In the genomic region with DNA sequence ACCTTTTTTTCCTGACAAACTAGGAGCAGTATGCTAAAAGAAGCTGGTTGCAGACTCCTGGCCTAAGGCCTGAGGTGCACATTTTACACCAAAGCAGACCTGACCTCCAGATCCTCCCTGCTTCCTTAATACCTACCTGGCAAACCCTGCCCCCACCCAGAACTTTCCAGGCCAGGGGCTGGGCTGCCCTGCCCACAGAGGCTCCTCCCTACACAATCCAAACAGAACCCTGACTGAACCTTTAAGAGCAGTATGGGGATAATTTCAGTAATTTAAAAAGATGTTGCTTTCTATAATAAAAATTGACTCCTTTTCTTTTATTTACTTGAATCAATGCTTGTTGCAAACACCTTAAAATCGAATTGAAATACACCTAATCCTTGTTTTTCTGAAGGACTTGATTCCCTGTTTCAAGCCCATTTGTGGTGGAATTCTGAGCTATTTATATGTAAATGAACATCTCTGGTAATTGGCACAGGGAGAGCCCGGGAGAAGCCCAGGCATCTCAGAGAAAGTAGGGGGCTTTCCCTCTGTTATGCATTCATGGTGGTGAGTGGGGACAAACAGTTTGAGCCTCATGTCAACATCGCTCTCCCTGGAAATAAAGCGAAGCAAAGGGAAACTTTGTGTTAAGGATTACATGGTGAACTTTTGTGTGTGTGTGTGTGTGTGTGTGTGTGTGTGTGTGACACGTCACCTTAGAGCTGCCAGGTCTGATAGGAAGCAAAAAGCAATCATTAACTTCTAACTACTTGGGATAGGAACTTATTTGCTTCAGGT, we compare ENCODE assay signal across 10 mouse cellular contexts.
A peak's percentile ranks its signal among the peaks of the same experiment; 100 is the strongest.
DNase-seq lines count a peak whose midpoint lies in the region; ATAC-seq and TF ChIP-seq lines count a peak whose summit lies in the region.
"Had no signal": no experiment of that assay in that cellular context is flagged by ENCODE, and none has a peak within 500 bp of the region (broad histone marks: within the 10 kb centered on the region; RNA-seq: fewer than 3 reads in every experiment).

No protein-coding gene starts in this region.

- peaks cover 37% of the 10 kb centered on the region for H3K4me1 ChIP-seq in forebrain, embryonic 10.5 days
- H3K4me1 ChIP-seq in forebrain, postnatal 0 days (ENCODE audit: insufficient read depth), result no peaks in the 10 kb centered on the region
- H3K4me1 ChIP-seq in midbrain, postnatal 0 days (ENCODE audit: insufficient read depth, low read length), result no peaks in the 10 kb centered on the region
- peaks cover 25% of the 10 kb centered on the region for H3K4me1 ChIP-seq in limb, embryonic 10.5 days

- no peak overlapping the region for H3K9ac ChIP-seq in forebrain, postnatal 0 days
- H3K9ac ChIP-seq in midbrain, postnatal 0 days (replicated peaks; ENCODE audit: low read length, poor library complexity, severe bottlenecking), result no peak overlapping the region

- H3K27ac ChIP-seq in forebrain, embryonic 10.5 days, result peak overlapping the region; percentile 51
- H3K27ac ChIP-seq in forebrain, postnatal 0 days (ENCODE audit: low read depth, low read length), result no peak overlapping the region
- no peak overlapping the region for H3K27ac ChIP-seq in midbrain, postnatal 0 days (ENCODE audit: low read depth, low read length)
- no peak overlapping the region for H3K27ac ChIP-seq in limb, embryonic 10.5 days

- H3K27me3 ChIP-seq in forebrain, embryonic 10.5 days (ENCODE audit: poor library complexity, severe bottlenecking), result no peaks in the 10 kb centered on the region
- no peaks in the 10 kb centered on the region for H3K27me3 ChIP-seq in forebrain, postnatal 0 days (ENCODE audit: insufficient read depth, low read length)
- no peaks in the 10 kb centered on the region for H3K27me3 ChIP-seq in midbrain, postnatal 0 days (ENCODE audit: insufficient read depth, low read length)
- no peaks in the 10 kb centered on the region for H3K27me3 ChIP-seq in limb, embryonic 10.5 days (ENCODE audit: low read depth, poor library complexity, severe bottlenecking)

- no peak overlapping the region for H3K4me2 ChIP-seq in forebrain, postnatal 0 days (ENCODE audit: low read depth)
- H3K4me2 ChIP-seq in midbrain, postnatal 0 days (ENCODE audit: low read depth, low read length, poor library complexity, severe bottlenecking), result no peak overlapping the region

- no peak for TF ChIP-seq CTCF in forebrain, postnatal 0 days (IDR thresholded peaks at IDR 0.05; ENCODE audit: low read depth)
- no peak for TF ChIP-seq CTCF in midbrain, postnatal 0 days (IDR thresholded peaks at IDR 0.05)

- ATAC-seq in forebrain, postnatal 0 days, result no peak
- ATAC-seq in midbrain, postnatal 0 days (ENCODE audit: low FRiP score), result no peak

- no peaks in the 10 kb centered on the region for H3K36me3 ChIP-seq in forebrain, embryonic 10.5 days (replicated peaks)
- H3K36me3 ChIP-seq in forebrain, postnatal 0 days (ENCODE audit: insufficient read depth), result no peaks in the 10 kb centered on the region
- no peaks in the 10 kb centered on the region for H3K36me3 ChIP-seq in midbrain, postnatal 0 days (ENCODE audit: insufficient read depth, low read length)
- no peaks in the 10 kb centered on the region for H3K36me3 ChIP-seq in limb, embryonic 10.5 days

- no peak overlapping the region for H3K4me3 ChIP-seq in forebrain, embryonic 10.5 days
- no peak overlapping the region for H3K4me3 ChIP-seq in forebrain, postnatal 0 days (ENCODE audit: low read depth, low read length)
- no peak overlapping the region for H3K4me3 ChIP-seq in midbrain, postnatal 0 days (ENCODE audit: low read depth, low read length)
- H3K4me3 ChIP-seq in limb, embryonic 10.5 days, result no peak overlapping the region

- DNase-seq in forebrain, embryonic 10.5 days (ENCODE audit: extremely low spot score, low spot score), result peak; percentile 21
- DNase-seq in forebrain, postnatal 0 days, result no peak
- peak; percentile 74 for DNase-seq in ZHBTc4 (ENCODE audit: low read depth, low spot score)
- peak; percentile 24 for DNase-seq in kidney, adult 9 months
- DNase-seq in midbrain, postnatal 0 days (ENCODE audit: low spot score), result peak; percentile 14
- DNase-seq in cerebellum, adult 11 months, result no peak
- DNase-seq in limb, embryonic 10.5 days (ENCODE audit: low spot score), result no peak
- no peak for DNase-seq in adrenal gland, postnatal 10 days
- DNase-seq: spleen, adult 18-20 months; thymus, postnatal 25 days had no signal

- H3K9me3 ChIP-seq in forebrain, embryonic 10.5 days, result no peaks in the 10 kb centered on the region
- no peaks in the 10 kb centered on the region for H3K9me3 ChIP-seq in forebrain, postnatal 0 days (ENCODE audit: low read length)
- H3K9me3 ChIP-seq in midbrain, postnatal 0 days (ENCODE audit: low read length), result no peaks in the 10 kb centered on the region
- no peaks in the 10 kb centered on the region for H3K9me3 ChIP-seq in limb, embryonic 10.5 days (replicated peaks)

- 12% methylated on average over 5 of the region's 5 CpGs for WGBS in forebrain, embryonic 10.5 days
- 16% methylated on average over 5 of the region's 5 CpGs for WGBS in forebrain, postnatal 0 days
- 29% methylated on average over 5 of the region's 5 CpGs for WGBS in midbrain, postnatal 0 days
- 35% methylated on average over 5 of the region's 5 CpGs for WGBS in limb, embryonic 10.5 days

Comparison
In these comparisons a context has a peak if more than half of its experiments do, and no peak if none do; other contexts are left out.
1. DNase-seq: peak in forebrain, embryonic 10.5 days (single experiment), ZHBTc4 (single experiment), kidney, adult 9 months (single experiment) and midbrain, postnatal 0 days (single experiment); none in forebrain, postnatal 0 days (single experiment), cerebellum, adult 11 months (single experiment), limb, embryonic 10.5 days (single experiment) and adrenal gland, postnatal 10 days (single experiment).